Mouse (Mus musculus) frontal cortex, adult 2 months (tissue): ENCODE measurements around the gene Gck. TPM values are rescaled to one million over a fixed set of nuclear protein-coding genes. Genes with fewer than 3 reads are reported as not detected.
A peak's percentile ranks its signal among the peaks of the same experiment; 100 is the strongest.

Experiments
- DNase-seq, 2 experiments: peaks; one replicate each; pipeline ENCODE4 v3.0.0; 2022; ENCODE audit warnings: low spot score in 1 of 2; ENCODE audit errors: extremely low spot score in 1 of 2
- polyA plus RNA-seq: library from polyadenylated mRNA; depleted of rRNA; stranded (reverse); fragments of >200 nt; gene quantifications from 2 replicates; pipeline ENCODE4 v1.2.3, GENCODE M21; 2012

The Gck gene
- polyA plus RNA-seq, 1 experiment: 1.1 TPM

- DNase-seq: no peak
Observed at GRCm38 (mm10) chr11:5882518-5882917, 67.4 kb downstream of the Gck start.

GRCm38 (mm10) chr11:5879905-5880304, 70.0 kb downstream of the Gck start:
- DNase-seq: peak; percentile 26 to 65

GRCm38 (mm10) chr11:5878661-5879060, 71.2 kb downstream of the Gck start:
- DNase-seq: no peak

DNA sequence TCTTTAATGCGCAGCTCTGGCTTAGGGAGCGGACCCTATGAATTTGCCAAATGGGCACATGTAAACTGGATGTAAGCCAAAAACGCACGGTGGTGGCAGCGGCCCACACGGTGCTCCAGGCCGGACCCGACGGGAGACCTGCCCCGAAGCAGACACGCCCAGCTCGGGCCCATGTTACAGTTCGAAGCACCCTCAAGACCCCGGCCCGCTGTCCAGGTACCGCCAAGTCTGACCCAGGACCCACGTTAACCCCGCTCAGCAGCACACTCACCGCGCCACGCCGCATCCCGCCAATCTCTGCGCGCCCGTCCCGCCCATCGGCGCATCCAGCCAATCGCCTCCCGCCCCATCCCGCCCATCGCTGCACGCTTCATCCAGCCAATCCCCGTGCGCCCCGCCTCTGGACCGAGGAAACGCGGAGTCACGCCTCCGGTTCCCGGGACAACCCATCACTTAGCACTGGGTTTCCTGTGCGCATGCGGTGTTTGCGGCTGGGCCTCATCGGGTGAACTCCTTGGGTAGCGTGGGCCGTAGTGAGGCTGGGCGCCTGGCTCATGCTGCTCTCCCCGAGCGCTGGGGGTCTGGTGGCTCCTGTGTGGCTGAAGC, 71.9 kb downstream of the Gck start, which contains the start of gene Pold2:
Gene Pold2, minus strand, starts transcription at position 372 of the 606 bp plus-strand sequence.
- DNase-seq: peak; percentile 96 to 98

DNA sequence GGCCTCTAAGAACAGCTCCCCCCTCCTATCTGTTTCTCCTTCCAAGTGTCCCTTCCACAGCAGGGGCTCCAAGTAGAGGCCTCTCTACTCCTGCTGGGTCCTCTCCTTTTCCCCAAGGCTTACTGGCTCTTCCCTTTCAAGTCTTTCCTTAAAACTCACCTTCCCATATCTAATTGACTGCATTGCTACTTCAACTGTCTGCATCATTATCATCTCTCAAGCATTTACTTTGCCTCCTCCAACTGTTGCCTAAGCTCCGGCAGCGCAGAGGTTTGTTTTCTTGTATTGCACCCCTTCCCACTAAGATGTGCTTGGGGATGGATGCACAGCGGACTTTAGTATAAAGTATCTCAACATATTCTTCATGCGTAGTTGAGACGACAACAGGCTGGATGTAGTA, 72.5 kb downstream of the Gck start:
- DNase-seq: no peak

- DNase-seq: no peak
Observed at GRCm38 (mm10) chr11:5873192-5873591, 76.7 kb downstream of the Gck start.

GRCm38 (mm10) chr11:5872707-5873106, 77.2 kb downstream of the Gck start:
- DNase-seq: no peak

DNA sequence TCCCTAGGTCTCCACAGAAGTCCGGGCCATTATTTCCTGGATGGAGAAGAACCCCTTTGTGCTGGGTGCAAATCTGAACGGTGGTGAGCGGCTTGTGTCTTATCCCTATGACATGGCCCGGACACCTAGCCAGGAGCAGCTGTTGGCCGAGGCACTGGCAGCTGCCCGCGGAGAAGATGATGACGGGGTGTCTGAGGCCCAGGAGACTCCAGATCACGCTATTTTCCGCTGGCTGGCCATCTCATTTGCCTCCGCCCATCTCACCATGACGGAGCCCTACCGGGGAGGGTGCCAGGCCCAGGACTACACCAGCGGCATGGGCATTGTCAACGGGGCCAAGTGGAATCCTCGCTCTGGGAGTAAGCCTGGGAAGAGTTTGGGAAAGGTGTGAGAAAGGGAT, 79.8 kb downstream of the Gck start:
- DNase-seq: no peak

GRCm38 (mm10) chr11:5869331-5869730, 80.5 kb downstream of the Gck start:
- no peak for DNase-seq

GRCm38 (mm10) chr11:5868324-5868723, 81.6 kb downstream of the Gck start:
- no peak for DNase-seq

DNA sequence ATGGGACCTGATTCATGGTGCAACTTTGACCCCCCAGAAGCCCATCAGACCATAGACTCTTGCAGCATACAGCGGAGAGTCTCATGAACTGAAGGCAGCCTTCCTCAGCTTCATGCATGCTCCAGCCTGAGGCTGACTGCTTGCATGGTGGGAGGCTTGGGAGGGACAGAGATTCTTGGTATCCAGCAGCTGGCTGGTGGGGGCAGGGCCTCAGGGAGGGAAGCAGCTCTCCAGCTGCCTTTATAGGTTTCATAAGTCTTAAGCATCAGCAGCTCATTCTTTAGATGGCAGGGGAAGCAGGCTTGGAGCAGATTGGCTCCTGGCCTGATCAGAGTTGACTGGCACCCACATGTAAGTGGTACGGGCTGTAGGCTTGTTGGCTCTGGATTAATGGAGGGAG, 82.7 kb downstream of the Gck start:
- no peak for DNase-seq

GRCm38 (mm10) chr11:5862394-5863105, 87.3 kb downstream of the Gck start:
- DNase-seq: no peak

DNA sequence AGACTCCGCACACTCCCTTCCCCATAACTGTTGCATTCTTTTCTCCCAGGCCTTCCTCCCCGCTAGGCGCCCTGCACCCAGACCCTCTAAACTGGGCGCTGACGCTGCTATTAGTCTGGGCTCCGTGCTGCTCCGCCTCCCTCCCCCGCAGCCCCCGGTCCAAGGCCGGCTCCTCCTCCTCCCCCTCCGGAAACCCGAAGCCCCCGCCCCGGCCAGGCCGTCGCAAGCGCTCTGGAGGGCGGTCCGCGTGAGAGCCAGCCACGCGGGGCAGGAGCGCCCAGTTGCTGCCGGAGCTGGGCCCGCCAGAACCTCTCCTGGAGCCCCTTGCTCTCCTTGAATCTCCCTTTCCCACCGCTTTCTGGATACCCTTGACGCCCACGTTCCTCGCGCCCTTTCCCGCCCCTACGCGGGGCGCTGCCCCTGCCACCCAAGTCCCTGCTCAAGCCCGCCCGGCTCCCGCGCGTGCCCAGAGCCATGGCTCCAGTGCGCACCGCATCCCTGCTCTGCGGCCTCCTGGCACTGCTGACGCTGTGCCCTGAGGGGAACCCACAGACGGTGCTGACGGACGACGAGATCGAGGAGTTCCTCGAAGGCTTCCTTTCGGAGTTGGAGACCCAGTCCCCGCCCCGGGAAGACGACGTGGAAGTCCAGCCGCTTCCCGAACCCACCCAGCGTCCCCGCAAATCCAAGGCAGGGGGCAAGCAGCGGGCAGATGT, 88.0 kb downstream of the Gck start, which contains the start of gene Aebp1:
Gene Aebp1, plus strand, starts transcription at position 270 of the 716 bp plus-strand sequence.
- DNase-seq: no peak

DNA sequence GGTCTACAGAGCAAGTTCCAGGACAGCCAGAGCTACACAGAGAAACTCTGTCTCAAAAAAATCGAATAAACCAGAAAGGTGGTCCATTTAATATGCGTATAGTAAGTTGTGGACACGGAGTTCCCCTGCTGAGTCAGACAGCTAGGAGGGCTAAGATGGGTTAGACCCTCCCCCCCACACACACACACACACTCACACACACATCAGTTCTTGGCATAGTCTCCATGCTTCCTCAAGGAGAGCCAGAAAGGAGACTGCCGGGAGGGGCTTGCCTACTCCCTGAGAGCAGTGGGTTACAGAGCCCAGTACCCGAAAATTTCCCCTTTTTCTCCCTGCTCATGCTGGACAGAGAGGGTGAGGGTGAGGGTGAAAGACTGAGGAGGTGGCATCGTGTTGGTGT, 89.2 kb downstream of the Gck start:
- no peak for DNase-seq

DNA sequence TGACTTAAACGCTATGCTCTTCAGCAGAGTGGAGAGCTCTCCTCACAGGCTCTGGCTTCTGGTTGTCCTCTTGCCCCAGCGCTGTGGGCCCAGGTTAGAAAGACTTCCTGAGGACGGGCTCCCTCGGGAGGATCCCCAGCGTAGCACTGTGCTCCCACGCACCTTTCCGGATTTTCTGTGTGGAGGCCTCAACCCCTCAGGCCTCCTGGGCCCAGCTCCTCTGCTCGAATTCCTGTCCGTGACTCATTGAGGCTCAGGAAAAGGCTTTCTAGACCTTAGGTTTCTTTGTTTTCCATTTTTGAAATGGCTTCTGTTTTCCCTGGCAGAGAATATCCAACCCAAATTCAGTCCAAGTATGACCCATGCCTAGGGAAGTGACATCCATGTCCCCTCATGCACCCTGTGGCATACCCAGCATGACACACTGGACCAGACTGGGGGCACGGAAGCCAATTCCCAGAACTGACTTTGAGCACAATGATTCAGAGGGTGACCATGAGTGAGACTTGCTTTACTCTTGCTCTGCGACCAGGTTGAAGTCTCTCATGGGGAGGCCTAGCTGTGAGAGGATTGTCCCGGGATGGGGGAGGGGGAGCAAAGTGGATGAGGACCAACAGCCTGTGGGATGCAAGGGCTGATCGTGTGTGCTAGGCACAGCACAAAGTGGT, 89.9 kb downstream of the Gck start:
- no peak for DNase-seq

DNA sequence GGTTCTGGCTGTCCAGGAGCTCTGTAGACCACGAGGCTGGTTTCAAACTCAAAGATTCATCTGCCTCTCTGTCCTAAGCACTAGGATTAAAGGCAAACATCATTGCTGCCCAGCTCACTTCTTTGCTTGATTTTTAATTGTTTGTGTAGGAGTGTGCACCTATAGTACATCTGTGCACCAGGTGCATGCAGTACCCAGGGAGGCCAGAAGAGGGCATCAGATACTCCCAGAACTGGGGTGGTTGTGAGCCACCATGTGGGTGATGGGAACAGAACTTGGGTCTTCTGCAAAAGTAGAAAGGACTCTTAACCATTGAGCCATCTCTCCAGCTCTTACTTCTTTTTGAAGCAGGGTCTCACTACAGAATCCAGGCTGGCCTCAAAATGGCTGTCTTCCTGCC, 91.2 kb downstream of the Gck start:
- DNase-seq: no peak

DNA sequence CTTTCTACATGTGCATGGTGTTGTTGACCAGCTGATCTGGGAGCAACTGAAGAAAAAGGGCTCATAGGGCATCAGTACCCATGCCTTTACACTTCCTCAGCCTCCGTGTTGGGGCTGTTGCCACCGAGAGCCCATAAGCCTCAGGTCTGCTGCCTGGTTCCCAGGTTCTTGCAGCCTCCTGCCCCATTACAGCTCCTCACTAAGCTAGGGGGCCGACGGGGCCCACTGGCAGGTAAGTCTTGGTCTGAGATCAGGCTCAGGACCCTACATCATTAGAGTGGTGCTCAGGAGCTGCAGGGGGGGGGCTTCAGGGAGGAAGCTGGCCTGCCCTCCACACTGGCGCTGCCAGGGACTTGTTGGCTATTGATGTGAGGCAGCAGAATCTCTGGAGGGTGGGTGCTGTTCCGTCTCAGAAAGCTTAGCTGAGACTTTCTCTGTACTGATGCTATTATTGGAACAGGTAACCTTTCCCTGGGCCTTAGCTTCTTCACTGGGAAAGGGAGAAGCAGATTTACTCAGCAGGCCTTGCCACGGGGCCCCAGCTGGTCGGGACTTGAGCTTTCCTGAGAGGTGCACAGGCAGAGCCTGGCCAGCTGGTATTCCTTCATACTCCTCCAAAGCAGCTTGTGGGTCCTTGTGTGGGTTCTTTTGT, 93.3 kb downstream of the Gck start:
- DNase-seq: no peak

GRCm38 (mm10) chr11:5855902-5856301, 94.0 kb downstream of the Gck start:
- peak; percentile 37 to 49 for DNase-seq

GRCm38 (mm10) chr11:5855481-5855880, 94.4 kb downstream of the Gck start:
- DNase-seq: no peak

- no peak for DNase-seq
Observed at GRCm38 (mm10) chr11:5852314-5852713, 97.6 kb downstream of the Gck start.
